Mouse (Mus musculus): Measurements from ENCODE around the gene Usp46.

The Usp46 gene

DNA sequence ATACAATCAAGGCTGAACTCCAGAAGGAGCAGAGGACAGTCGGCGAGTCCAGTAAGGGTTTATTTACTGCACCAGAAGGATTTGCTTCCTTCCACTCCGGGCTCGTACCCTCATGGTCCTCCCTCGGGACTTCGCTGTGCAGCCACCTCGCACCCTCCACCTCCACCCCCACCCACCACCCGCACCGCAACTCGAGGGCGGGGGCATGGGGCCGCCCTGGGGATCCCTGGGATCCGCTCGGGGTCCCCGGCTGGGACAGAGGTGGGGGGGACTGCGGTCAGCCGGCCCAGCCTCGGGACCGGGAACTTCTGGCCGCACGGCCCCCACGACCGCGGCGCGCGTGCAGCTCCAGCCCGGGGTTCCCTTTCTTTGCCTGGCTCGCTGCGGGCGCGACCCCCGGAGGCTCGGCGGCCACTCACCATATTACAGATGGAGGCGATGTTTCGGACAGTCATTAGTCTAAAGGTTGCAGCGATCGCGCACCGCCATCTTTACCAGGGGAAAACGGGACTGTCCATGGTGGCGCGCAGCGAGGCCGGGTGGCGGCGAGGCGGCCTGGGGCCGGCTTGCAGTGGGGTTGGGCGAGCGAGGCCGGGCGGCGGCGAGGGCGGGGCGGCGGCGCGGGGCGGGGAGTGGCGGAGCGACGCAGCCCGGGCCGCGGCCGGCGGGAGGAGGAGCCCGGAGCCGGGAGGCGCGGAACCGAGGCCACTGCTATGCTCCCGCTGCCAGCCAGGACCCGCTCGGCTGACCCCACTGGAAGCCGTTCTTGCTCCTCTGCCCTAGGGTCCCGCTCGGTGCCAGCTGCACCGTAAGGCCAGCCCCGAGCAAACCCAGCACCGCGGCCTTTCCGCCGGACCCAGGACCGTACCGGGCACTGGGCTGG, at the start of gene Usp46:
Gene Usp46 (minus strand): TSS at position 601 of the 883 bp plus-strand sequence.
- DNase-seq (ENCODE audit: low read depth, low spot score), result peak; percentile 69
- no peaks in the 10 kb centered on the region for H3K36me3 ChIP-seq (ENCODE audit: control insufficient read depth, insufficient read depth, low read length, poor library complexity, severe bottlenecking)
- no peaks in the 10 kb centered on the region for H3K27me3 ChIP-seq (ENCODE audit: control insufficient read depth, insufficient read depth, low read length, poor library complexity, severe bottlenecking)

DNA sequence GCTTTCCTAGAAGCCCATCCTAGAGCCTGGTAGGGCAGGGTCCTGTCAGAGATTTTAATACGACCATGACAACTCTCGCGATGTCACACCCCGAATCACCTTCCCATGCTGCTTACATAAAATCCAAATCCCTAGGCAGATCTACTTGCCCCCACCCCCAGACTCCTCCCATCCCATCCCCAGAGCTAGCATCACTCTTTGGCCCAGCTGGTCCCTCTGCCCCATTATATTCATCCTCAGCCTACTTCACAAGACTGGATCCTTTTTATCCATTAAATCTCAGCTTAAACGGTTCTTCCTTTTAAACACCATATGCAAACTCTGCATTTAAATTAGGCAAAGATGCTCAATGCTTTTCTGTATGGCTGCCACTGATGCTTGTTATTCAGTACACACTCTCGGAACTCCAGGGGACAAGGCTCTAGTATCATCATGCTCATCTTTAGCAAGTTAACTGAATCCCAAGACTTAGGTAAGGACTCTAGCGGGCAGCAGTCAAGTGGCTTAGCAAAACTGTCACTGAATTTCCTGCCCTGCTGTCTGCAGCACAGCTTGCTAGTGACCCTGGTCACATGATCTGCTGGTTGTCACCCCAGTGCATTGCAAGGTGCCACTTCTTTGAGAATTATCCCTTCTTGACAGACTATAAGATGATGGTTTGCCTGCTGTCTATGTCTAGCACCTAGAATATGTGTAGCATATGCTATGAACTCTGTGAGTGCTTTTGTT, 45.9 kb upstream of the Usp46 start:
- DNase-seq (ENCODE audit: low read depth, low spot score), result no peak
- H3K36me3 ChIP-seq (ENCODE audit: control insufficient read depth, insufficient read depth, low read length, poor library complexity, severe bottlenecking), result no peaks in the 10 kb centered on the region

DNA sequence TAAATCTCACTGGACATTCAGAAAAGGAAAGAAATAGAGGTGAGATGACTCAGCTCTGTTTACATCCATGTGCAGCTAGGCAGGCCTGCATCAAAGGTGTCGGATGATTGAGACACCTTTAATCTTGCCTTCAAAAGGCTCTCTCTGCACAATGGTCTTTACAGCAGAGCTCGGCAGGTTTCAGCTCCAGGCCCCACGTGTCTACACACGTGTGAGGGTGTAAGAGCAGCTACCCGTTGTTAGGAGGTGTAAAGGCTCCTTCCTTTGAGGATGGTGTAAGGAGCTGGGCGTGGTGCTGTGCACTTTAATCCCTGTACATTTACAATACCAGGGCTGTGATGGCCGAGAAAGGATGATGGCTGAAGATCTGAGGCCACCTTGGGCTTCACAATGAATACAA, 37.2 kb upstream of the Usp46 start:
- H3K27me3 ChIP-seq (ENCODE audit: control insufficient read depth, insufficient read depth, low read length, poor library complexity, severe bottlenecking), result no peaks in the 10 kb centered on the region
- DNase-seq (ENCODE audit: low read depth, low spot score), result no peak
- H3K36me3 ChIP-seq (ENCODE audit: control insufficient read depth, insufficient read depth, low read length, poor library complexity, severe bottlenecking), result no peaks in the 10 kb centered on the region

More for the DNA sequence above, 45.9 kb upstream of the Usp46 start:
- H3K27me3 ChIP-seq (ENCODE audit: control insufficient read depth, insufficient read depth, low read length, poor library complexity, severe bottlenecking), result no peaks in the 10 kb centered on the region

DNA sequence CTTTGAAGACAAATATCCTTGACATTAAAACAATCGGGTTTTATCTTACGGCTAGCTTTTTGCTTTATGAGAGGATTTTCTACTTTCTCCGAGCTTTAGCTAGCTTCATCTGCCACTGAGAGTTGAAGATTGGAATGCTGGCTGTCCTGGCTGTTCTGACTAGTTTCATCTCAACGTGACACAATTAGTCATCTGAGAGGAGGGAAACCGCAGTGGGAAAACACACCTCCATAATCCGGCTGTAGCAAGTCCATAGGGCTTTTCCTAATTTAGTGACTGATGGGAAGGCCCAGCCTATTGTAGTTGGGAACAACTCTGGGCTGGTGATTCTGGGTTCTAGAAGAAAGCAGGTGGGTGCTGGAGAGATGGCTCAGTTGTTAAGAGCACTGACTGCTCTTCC, 33.5 kb upstream of the Usp46 start:
- Histone ChIP-seq H3K36me3 (ENCODE audit: control insufficient read depth, insufficient read depth, low read length, poor library complexity, severe bottlenecking) (no peaks in the 10 kb centered on the region), H3K27me3 (ENCODE audit: control insufficient read depth, insufficient read depth, low read length, poor library complexity, severe bottlenecking) (no peaks in the 10 kb centered on the region)
- DNase-seq (ENCODE audit: low read depth, low spot score), result no peak

DNA sequence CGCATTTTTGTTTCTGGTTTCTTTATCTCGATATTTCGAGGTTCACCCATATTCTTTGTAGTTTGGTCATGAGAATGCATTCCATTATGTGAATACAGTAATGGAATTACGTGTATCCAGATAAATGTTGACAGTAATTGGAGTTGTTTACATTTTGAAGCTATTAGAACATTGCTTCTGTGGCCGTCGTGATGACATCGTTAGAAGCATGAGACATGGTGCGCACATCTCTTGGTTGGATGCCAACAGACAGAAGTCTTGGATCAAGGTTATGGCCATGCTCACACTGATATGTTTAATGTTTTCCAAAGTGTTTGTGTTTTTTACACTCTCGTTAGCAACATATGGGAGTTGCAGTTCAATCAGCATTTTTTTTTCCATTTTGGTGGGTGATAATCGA, 30.8 kb upstream of the Usp46 start:
- Histone ChIP-seq H3K27me3 (ENCODE audit: control insufficient read depth, insufficient read depth, low read length, poor library complexity, severe bottlenecking) (no peaks in the 10 kb centered on the region), H3K36me3 (ENCODE audit: control insufficient read depth, insufficient read depth, low read length, poor library complexity, severe bottlenecking) (no peaks in the 10 kb centered on the region; the same call in 1 of the 2 replicates)

DNA sequence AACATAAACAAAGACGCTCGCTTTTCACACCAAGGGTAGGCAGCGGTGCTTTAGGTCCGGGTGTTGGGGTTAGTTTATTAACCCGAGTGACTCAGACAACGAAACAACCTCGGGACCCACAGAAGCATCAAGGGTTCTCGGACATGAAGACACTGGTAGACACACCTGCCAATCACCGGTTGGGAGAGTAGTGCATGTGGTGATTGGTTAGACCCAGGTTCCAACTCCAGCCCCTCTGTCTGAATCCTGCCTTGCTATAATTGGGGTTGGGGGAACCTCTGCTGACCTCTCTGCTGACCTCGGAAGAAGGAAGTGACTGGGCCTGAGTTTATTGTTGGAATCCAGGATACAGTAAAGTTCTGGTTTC, 29.6 kb upstream of the Usp46 start:
- no peaks in the 10 kb centered on the region for H3K27me3 ChIP-seq (ENCODE audit: control insufficient read depth, insufficient read depth, low read length, poor library complexity, severe bottlenecking)
- DNase-seq (ENCODE audit: low read depth, low spot score), result no peak
- H3K36me3 ChIP-seq (ENCODE audit: control insufficient read depth, insufficient read depth, low read length, poor library complexity, severe bottlenecking), result no peaks in the 10 kb centered on the region; the same call in 1 of the 2 replicates

More for the DNA sequence above, 30.8 kb upstream of the Usp46 start:
- no peak for DNase-seq (ENCODE audit: low read depth, low spot score)

DNA sequence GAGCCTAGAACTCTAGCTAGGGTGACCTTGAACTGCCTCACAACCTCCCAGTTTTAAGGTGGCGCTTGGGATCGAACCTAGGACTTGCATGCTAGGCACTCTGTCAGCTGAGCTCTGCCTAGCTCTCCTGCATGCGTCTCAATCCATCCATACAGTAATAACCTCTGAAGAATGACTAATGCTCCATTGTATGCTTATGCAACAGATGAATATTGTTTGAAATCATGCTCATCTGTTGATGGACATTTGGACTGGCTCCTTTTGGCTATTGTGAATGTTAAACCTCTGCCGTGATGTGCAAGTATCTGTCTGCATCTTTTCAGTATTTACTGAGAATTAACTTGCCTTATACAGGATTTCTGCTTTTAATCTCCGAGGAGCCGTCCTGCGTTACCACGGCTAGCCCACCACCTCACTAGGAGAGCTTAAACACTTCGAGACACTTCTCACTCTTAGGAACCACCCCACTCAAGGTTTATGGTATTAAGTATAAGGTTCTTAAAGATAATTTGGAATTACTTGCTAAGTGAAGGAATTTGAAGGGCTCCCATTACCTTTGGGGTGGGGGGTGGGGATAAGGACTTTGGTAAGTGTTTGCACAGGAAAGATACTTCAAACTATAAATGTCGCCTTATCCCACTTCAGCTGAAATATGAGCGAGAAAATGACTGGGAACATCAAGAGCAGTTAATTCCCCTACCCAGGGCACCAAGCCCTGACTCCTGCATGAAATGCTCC, 29.1 kb upstream of the Usp46 start:
- no peaks in the 10 kb centered on the region for H3K27me3 ChIP-seq (ENCODE audit: control insufficient read depth, insufficient read depth, low read length, poor library complexity, severe bottlenecking)
- no peak for DNase-seq (ENCODE audit: low read depth, low spot score)
- no peaks in the 10 kb centered on the region; the same call in 1 of the 2 replicates for H3K36me3 ChIP-seq (ENCODE audit: control insufficient read depth, insufficient read depth, low read length, poor library complexity, severe bottlenecking)

DNA sequence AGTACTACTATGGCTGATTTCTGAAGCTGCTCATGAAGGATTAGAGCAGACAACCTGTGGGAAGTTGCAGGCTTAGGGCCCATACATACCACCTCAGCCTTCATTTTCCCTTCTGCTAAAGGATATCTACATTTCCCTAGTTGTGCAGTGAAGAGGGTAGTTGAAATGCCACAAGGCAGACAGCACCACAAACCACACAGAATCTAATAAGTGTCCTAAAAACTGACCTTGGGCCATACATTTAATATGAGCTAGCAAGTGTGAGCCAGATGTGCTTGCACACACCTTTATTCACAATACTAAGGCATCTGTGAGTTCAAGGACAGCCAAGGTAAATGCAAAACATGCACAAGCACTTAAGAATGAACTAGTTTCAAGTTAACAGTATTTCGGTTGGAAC, 27.8 kb upstream of the Usp46 start:
- Histone ChIP-seq H3K36me3 (ENCODE audit: control insufficient read depth, insufficient read depth, low read length, poor library complexity, severe bottlenecking) (no peaks in the 10 kb centered on the region; the same call in 1 of the 2 replicates), H3K27me3 (ENCODE audit: control insufficient read depth, insufficient read depth, low read length, poor library complexity, severe bottlenecking) (no peaks in the 10 kb centered on the region)
- no peak for DNase-seq (ENCODE audit: low read depth, low spot score)

DNA sequence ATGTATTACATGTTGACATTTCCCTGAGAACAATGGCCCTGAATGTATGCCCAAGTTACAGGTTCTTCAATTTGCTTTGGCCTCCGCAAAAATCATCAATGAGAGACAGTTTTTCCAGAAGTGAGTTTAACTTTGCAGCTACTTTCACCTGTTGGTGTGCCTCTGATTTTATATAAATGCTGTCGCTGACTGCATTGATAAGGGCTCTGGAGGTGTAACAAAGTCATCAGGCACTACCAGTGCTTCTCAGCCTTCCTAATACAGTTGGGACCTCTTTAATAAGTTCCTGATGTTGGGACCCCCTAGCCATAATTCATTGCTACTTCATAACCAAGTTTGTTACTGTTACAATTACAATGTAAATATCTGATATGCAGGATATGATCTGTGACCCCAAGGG, 27.4 kb upstream of the Usp46 start:
- Histone ChIP-seq H3K27me3 (ENCODE audit: control insufficient read depth, insufficient read depth, low read length, poor library complexity, severe bottlenecking) (no peaks in the 10 kb centered on the region), H3K36me3 (ENCODE audit: control insufficient read depth, insufficient read depth, low read length, poor library complexity, severe bottlenecking) (no peaks in the 10 kb centered on the region; the same call in 1 of the 2 replicates)
- no peak for DNase-seq (ENCODE audit: low read depth, low spot score)

DNA sequence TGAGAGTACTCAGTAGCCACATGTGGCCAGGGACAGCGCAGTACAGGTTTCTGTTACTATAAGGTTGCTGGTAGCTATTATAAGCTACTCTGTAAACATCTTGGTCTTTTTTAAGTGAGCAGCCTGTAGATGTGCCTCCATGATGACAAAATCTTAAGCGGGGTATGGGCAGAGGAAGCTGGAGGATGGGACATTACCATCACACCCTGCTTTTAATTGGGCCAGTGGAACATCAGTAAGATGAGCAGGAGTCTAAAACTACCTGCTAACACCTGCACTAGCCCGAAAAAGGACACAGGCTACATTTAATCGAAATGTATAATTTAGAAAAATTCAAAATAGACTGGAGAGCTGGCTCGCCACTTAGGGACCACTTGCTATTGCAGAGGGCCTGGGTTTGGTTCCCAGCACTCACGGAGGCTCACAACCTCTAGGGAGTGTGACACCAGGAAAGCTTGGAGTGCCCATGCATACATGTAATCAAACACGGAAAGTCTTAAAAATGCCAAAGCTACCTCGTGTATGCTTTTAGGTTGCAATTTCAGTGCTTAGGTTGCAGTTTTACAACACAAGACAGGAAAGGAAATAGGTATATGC, 26.7 kb upstream of the Usp46 start:
- DNase-seq (ENCODE audit: low read depth, low spot score), result no peak
- no peaks in the 10 kb centered on the region for H3K27me3 ChIP-seq (ENCODE audit: control insufficient read depth, insufficient read depth, low read length, poor library complexity, severe bottlenecking)
- H3K36me3 ChIP-seq (ENCODE audit: control insufficient read depth, insufficient read depth, low read length, poor library complexity, severe bottlenecking), result no peaks in the 10 kb centered on the region; the same call in 1 of the 2 replicates

DNA sequence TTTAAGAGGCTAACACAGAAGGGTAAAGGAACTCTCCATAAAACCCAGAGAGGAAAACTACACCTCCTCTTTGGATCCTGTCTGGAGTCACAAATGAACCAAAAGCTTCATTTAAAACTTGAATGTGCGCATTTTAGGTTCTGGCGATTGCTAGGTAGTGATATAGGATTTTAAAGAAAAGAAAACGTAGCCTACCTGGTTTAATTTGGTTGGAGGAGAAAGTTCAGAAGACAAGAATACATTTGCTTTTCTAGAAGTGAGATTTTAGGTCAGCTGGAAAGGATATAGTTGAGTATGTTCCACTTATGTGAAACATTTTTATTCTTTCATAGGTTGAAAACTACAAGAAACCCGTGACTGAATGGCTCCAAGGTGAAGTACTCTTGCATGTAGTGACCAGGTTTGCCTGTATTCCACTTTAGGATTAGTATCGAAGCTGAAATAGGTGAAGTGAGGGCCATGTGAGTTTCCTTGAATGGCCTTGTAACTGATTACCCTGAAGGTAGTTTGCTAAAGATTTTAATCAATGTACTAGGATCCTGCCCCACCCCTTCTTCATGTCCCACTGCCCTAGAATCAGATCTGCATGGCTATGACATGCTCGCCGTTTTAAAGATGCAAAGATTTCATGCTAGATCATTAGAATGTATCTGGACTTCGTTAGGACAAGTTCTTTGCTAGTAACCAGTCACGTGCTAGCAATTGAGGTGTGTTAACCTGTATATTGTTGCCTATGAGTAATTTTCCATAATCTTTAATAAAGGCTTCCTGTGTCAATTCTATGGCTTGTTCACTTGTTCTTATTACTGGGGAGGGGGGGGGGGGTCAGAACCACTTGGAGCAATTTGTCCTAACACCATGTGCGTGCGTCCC, 25.6 kb upstream of the Usp46 start:
- Histone ChIP-seq H3K36me3 (ENCODE audit: control insufficient read depth, insufficient read depth, low read length, poor library complexity, severe bottlenecking) (no peaks in the 10 kb centered on the region; the same call in 1 of the 2 replicates), H3K27me3 (ENCODE audit: control insufficient read depth, insufficient read depth, low read length, poor library complexity, severe bottlenecking) (no peaks in the 10 kb centered on the region)
- no peak for DNase-seq (ENCODE audit: low read depth, low spot score)

DNA sequence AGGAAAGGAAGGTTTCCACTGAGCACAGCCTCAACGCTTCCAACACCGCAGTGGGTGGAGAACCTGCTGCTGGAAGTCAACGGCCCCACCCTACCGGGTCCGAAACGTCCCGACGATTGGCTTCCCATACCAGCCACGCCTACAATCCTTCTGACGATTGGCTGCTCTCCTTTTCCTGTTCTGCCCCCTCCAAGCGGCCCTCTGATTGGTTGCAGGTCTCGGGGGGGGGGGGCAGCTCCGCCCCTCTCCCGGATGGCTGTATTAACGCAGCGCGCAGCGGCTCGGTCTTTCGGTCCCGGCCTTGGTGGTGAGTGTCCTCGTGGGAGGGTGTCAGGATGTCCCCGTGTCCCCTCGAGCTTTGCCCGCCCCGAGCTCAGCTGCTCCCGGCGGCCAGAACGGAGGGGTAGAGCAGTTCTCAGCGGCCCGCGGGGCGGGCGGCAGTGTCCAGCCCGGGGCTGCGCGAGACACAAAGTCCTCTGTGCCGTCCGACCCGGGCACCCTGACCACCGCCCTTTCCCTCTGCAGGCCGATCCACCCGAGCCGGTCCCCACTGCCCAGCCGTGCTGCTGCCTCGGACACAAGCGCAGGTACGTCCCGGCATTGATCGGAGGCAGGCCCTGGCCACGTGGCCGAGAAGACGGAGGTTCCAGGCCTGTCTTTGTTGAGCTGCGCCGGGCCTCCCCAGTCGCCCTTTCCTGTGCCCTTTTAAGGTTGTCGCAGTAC, 24.8 kb upstream of the Usp46 start:
- DNase-seq (ENCODE audit: low read depth, low spot score), result peak; percentile 96
- Histone ChIP-seq H3K36me3 (ENCODE audit: control insufficient read depth, insufficient read depth, low read length, poor library complexity, severe bottlenecking) (no peaks in the 10 kb centered on the region; the same call in 1 of the 2 replicates), H3K27me3 (ENCODE audit: control insufficient read depth, insufficient read depth, low read length, poor library complexity, severe bottlenecking) (no peaks in the 10 kb centered on the region)

DNA sequence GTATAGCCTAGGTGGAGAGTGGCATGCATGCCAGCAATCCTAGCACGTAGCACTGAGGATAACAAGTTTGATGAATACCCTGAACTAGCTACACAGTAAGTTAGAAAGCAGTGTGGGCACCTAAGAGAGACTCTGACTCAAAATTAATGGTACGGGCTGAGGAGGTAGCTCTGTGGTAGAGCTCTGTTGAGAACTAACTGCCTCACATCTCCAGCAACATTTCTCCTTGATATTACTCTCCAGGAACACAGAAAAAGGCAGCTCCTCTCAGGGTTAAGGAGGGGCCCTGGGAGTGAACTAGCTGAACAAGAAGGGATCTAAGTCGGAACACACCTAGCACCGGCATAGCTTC, 24.2 kb upstream of the Usp46 start:
- Histone ChIP-seq H3K27me3 (ENCODE audit: control insufficient read depth, insufficient read depth, low read length, poor library complexity, severe bottlenecking) (no peaks in the 10 kb centered on the region), H3K36me3 (ENCODE audit: control insufficient read depth, insufficient read depth, low read length, poor library complexity, severe bottlenecking) (no peaks in the 10 kb centered on the region; the same call in 1 of the 2 replicates)
- no peak for DNase-seq (ENCODE audit: low read depth, low spot score)
